Mouse (Mus musculus): ENCODE results near the gene Ppp1r1b. TPM values are rescaled to one million over a fixed set of nuclear protein-coding genes. Genes with fewer than 3 reads are reported as not detected.
"Not testable (repeated sequence)": the region's sequence is repeated elsewhere in the genome, so short reads cannot be mapped to it uniquely, and the experiment has no call there.

The Ppp1r1b gene
- polyA plus RNA-seq, 1 experiment from 2014 or later: 20.2 TPM

DNA sequence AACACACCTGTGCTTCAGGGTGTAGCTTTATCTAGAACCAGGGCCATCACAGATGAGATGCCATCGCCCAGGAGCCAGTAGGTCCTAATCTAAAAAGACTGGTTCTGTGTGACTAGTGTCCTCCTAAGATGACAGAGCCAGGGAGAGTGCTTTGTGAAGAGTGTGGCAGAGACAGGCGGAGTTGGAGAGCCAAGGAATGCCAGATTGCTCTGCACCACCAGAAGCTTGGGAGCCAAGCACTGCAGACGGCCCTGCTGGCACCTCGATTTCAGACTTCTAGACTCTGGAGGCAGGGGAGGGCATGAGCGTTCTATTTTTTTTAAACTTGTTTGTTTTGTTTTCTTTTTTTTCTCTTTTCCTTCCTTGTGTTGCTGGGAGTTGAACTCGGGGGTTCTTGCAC, 21.1 kb downstream of the Ppp1r1b start:
- 86% methylated on average over 6 of the region's 6 CpGs for WGBS
- 0 out of 2 replicates have a peak, but pooled peaks cover 6% of the 10 kb centered on the region for H3K4me1 ChIP-seq
- H3K4me3 ChIP-seq (replicated peaks): no peak overlapping the region
- H3K9ac ChIP-seq: no peak overlapping the region
- no peak overlapping the region for H3K4me2 ChIP-seq
- no peak for ATAC-seq (ENCODE audit: insufficient read depth, low FRiP score, low read depth)
- H3K27me3 ChIP-seq (replicated peaks): no peaks in the 10 kb centered on the region
- 0 out of 2 replicates have a peak, but pooled peaks cover 5% of the 10 kb centered on the region for H3K36me3 ChIP-seq
- no peaks in the 10 kb centered on the region for H3K9me3 ChIP-seq
- no peak overlapping the region for H3K27ac ChIP-seq

DNA sequence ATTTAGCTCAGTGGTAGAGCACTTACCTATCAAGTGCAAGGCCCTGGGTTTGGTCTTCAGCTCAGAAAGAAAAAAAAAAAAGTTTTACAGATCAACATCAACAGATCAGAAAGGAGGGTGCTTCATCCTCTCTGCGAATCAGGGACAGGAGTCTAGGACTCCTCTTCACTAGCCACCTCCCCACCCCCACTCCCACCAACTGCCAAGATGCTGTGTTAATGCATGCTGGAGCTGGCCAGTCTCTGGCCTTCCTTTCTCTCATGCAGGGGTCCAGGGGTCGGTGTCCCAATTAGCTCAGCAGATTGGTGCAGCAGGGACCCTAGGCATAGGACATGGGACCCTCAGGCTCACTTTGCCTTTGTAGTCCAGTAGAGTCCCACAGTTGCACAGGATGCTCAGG, 22.4 kb downstream of the Ppp1r1b start:
- Histone ChIP-seq H3K27me3 (replicated peaks) (no peaks in the 10 kb centered on the region), H3K4me2 (no peak overlapping the region), H3K9me3 (no peaks in the 10 kb centered on the region), H3K27ac (no peak overlapping the region), H3K4me3 (replicated peaks) (no peak overlapping the region), H3K9ac (no peak overlapping the region), H3K4me1 (0 out of 2 replicates have a peak, but pooled peaks cover 6% of the 10 kb centered on the region), H3K36me3 (peaks cover 17% of the 10 kb centered on the region; the same call in 1 of the 2 replicates)
- ATAC-seq (ENCODE audit: insufficient read depth, low FRiP score, low read depth): no peak
- 79% methylated on average over 2 of the region's 2 CpGs for WGBS

DNA sequence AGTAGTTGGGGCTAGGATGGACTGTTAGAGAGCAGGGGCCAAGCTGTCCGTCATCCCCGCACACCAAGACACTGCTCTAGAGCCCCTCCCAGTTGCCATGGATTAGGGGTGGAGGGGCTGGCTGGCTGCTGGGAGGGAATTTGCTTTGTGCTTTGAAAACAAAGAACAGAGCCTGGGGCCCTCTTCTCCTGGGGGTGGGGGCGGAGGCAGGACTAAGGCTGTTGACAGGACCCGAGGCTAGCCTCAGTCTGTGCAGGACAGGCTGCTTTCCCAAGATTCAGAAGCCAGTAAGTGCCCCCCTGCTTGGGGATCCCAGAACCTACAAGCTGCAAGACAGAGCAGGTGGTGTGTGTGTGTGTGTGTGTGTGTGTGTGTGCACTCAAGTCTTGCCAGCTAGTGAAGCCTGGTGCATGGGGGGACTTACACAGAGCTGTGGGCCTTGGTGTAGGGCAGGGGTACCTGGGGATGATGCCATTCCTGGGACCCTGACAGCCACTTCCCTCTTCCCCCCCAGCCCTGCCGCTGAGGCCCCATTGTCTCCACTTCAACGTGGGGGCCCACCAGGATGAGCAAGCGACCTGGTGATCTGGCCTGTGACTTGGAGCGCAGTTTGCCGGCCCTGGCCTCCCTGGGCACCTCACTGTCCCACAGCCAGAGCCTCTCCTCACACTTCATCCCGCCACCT, 23.5 kb downstream of the Ppp1r1b start:
- WGBS: 44% methylated on average over 10 of the region's 10 CpGs
- Histone ChIP-seq H3K4me1 (0 out of 2 replicates have a peak, but pooled peaks cover 6% of the 10 kb centered on the region), H3K27me3 (replicated peaks) (no peaks in the 10 kb centered on the region), H3K9me3 (no peaks in the 10 kb centered on the region), H3K4me2 (peak overlapping the region; percentile 10; the same call in 1 of the 2 replicates), H3K36me3 (peaks cover 24% of the 10 kb centered on the region; the same call in 1 of the 2 replicates), H3K27ac (no peak overlapping the region), H3K4me3 (replicated peaks) (no peak overlapping the region), H3K9ac (no peak overlapping the region)
- ATAC-seq (ENCODE audit: insufficient read depth, low FRiP score, low read depth): peak; percentile 20; the same call in 1 of the 2 replicates

DNA sequence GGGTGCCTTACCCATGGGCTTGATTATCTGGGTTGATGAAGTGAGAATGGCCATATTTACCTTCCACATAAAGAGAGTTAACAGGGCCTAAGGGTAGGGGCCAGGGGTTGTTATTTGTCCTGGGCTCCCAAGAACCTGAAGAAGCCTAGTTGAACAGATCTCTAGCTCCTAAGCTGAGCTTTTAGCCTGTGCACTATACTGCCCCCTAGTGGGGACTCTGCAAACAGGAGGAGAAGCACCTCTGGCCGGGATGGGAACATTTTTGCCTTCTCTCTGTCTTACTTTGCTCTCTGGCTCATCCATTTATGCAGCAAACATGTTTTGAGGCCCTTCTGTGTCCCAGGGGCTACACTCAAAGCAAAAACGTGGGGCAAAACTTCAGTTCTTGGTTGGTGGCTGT, 24.2 kb downstream of the Ppp1r1b start:
- peaks cover 31% of the 10 kb centered on the region; the same call in 1 of the 2 replicates for H3K36me3 ChIP-seq
- ATAC-seq (ENCODE audit: insufficient read depth, low FRiP score, low read depth): no peak
- no peak overlapping the region for H3K4me2 ChIP-seq
- no peaks in the 10 kb centered on the region for H3K27me3 ChIP-seq (replicated peaks)
- H3K9me3 ChIP-seq: no peaks in the 10 kb centered on the region
- WGBS: 9% methylated on average over 2 of the region's 2 CpGs
- H3K4me1 ChIP-seq: 0 out of 2 replicates have a peak, but pooled peaks cover 6% of the 10 kb centered on the region
- H3K9ac ChIP-seq: no peak overlapping the region
- no peak overlapping the region for H3K4me3 ChIP-seq (replicated peaks)
- no peak overlapping the region for H3K27ac ChIP-seq

DNA sequence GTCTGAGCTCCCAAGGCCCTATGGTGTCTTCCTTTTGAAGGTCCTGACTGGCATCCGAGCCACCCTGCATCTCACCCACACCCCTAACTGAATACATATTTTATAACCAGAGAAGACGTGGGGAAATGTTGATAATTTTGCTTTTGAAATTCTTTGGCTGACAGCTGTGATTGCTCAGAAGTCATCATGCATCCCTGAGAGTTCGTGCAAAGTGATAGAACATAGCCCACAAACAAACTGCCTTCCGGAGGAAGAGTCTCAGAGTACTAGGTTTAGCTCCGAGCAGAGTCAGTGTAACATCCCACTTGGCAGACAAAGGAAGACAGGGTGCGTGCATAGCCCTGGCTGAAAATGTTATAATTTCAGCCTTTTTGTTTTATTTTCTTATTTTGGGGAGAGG, 25.0 kb downstream of the Ppp1r1b start:
- 86% methylated on average over 6 of the region's 6 CpGs for WGBS
- Histone ChIP-seq H3K36me3 (peaks cover 35% of the 10 kb centered on the region; the same call in 1 of the 2 replicates), H3K27me3 (replicated peaks) (no peaks in the 10 kb centered on the region), H3K4me1 (0 out of 2 replicates have a peak, but pooled peaks cover 6% of the 10 kb centered on the region), H3K4me2 (no peak overlapping the region), H3K27ac (no peak overlapping the region), H3K9me3 (no peaks in the 10 kb centered on the region), H3K4me3 (replicated peaks) (no peak overlapping the region), H3K9ac (no peak overlapping the region)
- no peak for ATAC-seq (ENCODE audit: insufficient read depth, low FRiP score, low read depth)

DNA sequence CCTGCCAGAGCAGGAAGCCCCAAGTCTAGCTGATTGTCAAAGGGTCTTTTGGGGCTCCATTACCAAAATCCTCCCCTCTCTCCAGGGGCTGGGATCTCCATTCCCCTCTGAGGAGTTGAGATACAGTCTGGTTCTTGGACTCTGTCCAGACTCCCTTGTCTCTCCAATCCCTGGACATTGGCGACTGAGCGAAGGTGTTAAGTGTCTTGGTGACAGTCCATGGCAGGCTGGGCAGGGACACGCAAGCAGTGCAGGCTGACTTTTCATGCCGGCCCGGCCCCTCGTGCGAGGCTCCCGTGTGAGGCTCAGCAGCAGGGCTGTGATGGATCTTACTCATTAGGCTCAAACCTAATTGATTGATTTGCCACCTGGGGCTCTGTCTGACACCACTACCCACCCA, 26.1 kb downstream of the Ppp1r1b start:
- Histone ChIP-seq H3K9me3 (no peaks in the 10 kb centered on the region), H3K9ac (no peak overlapping the region), H3K27ac (no peak overlapping the region), H3K27me3 (replicated peaks) (no peaks in the 10 kb centered on the region), H3K4me3 (replicated peaks) (no peak overlapping the region), H3K4me2 (no peak overlapping the region), H3K4me1 (0 out of 2 replicates have a peak, but pooled peaks cover 6% of the 10 kb centered on the region), H3K36me3 (peaks cover 37% of the 10 kb centered on the region; the same call in 1 of the 2 replicates)
- no peak for ATAC-seq (ENCODE audit: insufficient read depth, low FRiP score, low read depth)
- WGBS: 81% methylated on average over 8 of the region's 8 CpGs

DNA sequence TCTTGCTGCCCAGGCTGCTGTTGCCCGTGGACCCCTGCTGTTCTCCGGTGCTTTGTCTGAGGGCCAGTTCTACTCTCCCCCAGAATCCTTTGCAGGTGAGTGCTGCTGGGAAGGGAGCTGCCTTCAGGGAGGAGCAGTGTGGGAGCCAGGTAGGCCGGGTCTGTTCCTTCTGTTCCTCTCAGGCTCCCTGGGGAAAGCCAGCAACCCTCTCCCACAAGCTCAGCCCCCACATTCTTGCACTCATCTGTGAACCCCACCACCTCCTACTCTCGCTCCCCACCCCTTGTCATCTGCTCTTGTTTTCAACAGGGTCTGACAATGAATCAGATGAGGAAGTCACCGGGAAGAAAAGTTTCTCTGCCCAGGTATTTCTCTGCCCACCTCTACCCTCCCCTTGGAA, 28.6 kb downstream of the Ppp1r1b start:
- Histone ChIP-seq H3K4me1 (0 out of 2 replicates have a peak, but pooled peaks cover 6% of the 10 kb centered on the region), H3K9me3 (no peaks in the 10 kb centered on the region), H3K4me3 (replicated peaks) (no peak overlapping the region), H3K27me3 (replicated peaks) (no peaks in the 10 kb centered on the region), H3K9ac (no peak overlapping the region), H3K27ac (no peak overlapping the region), H3K36me3 (peaks cover 43% of the 10 kb centered on the region; the same call in 1 of the 2 replicates), H3K4me2 (no peak overlapping the region)
- WGBS: 73% methylated on average over 5 of the region's 5 CpGs
- ATAC-seq (ENCODE audit: insufficient read depth, low FRiP score, low read depth): no peak

DNA sequence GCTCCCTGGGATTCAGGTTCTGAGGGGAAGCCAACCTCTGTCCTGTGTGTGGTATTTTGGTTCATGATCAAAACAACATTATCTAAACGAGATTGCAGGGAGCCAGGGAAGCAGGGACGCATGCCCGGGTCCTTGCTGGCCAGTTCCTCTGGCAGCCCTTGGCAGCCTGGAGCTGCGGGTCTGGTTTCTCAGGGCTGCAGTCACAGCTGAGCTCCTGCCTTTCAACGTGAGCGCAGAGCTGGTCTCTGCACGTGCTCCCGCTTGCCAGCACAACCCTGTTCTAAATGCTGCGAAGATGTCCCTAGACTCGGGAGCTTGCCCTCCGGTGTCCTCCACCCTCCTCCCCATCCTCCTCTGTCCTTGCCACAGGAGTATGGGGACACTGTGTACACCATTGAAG, 29.6 kb downstream of the Ppp1r1b start:
- Histone ChIP-seq H3K9ac (no peak overlapping the region), H3K27me3 (replicated peaks) (no peaks in the 10 kb centered on the region), H3K27ac (no peak overlapping the region), H3K9me3 (no peaks in the 10 kb centered on the region), H3K4me1 (no peaks in the 10 kb centered on the region), H3K4me3 (replicated peaks) (no peak overlapping the region), H3K4me2 (no peak overlapping the region), H3K36me3 (peaks cover 43% of the 10 kb centered on the region; the same call in 1 of the 2 replicates)
- ATAC-seq (ENCODE audit: insufficient read depth, low FRiP score, low read depth): no peak
- 85% methylated on average over 11 of the region's 11 CpGs for WGBS

DNA sequence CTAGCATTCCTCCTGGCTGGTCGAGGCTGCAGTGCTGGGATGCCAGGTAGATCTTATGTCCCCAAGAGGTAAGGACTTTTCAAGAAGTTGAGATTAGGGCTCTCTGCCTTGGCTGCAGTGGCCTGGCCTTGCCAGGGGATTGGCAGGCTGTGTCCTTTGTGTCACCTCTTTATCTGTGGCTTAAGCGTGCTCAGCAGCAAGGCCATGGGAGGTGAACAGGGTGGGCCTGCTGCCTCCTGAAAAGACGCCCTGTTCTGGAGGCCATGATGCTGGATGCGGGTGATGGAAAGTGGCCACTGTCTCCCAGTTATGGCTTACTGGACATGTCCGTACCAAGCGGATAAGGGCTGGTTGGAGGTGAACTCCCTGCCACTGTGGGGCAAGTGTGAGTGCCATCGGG, 31.2 kb downstream of the Ppp1r1b start:
- no peak overlapping the region for H3K9ac ChIP-seq
- peaks cover 38% of the 10 kb centered on the region; the same call in 1 of the 2 replicates for H3K36me3 ChIP-seq
- H3K9me3 ChIP-seq: no peaks in the 10 kb centered on the region
- H3K27me3 ChIP-seq (replicated peaks): 0 out of 2 replicates have a peak, but pooled peaks cover 3% of the 10 kb centered on the region
- no peaks in the 10 kb centered on the region for H3K4me1 ChIP-seq
- no peak overlapping the region for H3K27ac ChIP-seq
- no peak for ATAC-seq (ENCODE audit: insufficient read depth, low FRiP score, low read depth)
- 84% methylated on average over 7 of the region's 7 CpGs for WGBS
- H3K4me2 ChIP-seq: no peak overlapping the region
- no peak overlapping the region for H3K4me3 ChIP-seq (replicated peaks)

DNA sequence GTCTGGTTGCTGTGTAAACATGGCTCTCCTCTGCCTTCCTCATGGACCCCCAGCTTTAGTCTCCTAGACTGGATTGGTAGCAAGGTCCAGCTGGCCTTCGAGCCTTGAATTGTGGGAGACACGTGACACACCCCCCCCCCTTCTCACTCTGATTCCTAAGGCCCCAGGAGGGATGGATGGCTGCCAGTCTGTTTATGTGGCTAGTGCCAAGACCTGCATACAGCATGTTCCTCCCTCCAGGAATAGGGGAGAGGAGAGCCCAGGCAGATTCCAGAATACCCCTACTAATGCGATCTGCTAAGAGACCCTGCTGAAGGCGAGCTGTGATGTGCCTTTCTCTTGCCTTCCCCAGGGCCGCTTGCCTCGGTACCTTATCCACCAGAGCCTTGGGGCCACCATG, 31.9 kb downstream of the Ppp1r1b start:
- H3K27me3 ChIP-seq (replicated peaks): peaks cover 10% of the 10 kb centered on the region; the same call in 1 of the 2 replicates
- H3K27ac ChIP-seq: no peak overlapping the region
- ATAC-seq (ENCODE audit: insufficient read depth, low FRiP score, low read depth): no peak
- no peaks in the 10 kb centered on the region for H3K4me1 ChIP-seq
- H3K9ac ChIP-seq: no peak overlapping the region
- H3K36me3 ChIP-seq: peaks cover 30% of the 10 kb centered on the region; the same call in 1 of the 2 replicates
- no peak overlapping the region for H3K4me2 ChIP-seq
- no peak overlapping the region for H3K4me3 ChIP-seq (replicated peaks)
- no peaks in the 10 kb centered on the region for H3K9me3 ChIP-seq
- 86% methylated on average over 6 of the region's 6 CpGs for WGBS

DNA sequence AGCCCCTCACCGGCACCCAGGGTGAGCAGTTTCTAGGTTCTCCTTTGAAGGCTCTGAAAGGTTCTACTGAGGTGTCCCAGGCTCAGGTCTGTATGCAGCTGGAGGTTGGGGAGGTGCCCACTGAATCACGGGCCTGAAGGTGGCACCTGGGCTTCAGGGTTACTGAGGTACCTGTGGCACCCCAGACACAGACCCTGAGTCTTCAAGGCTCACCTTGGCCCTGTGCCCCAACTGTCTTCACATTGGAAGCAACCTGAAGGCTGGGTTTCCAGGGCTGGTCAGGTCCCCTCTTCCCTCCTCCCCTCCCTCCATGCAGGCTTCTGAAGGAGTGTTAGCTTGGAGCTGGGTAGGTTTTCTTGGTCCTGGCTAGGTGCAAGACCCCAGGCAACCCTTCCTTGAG, 33.4 kb downstream of the Ppp1r1b start:
- H3K4me2 ChIP-seq: no peak overlapping the region
- no peak for ATAC-seq (ENCODE audit: insufficient read depth, low FRiP score, low read depth)
- no peak overlapping the region for H3K4me3 ChIP-seq (replicated peaks)
- no peaks in the 10 kb centered on the region for H3K4me1 ChIP-seq
- H3K36me3 ChIP-seq: peaks cover 19% of the 10 kb centered on the region; the same call in 1 of the 2 replicates
- peaks cover 23% of the 10 kb centered on the region for H3K27me3 ChIP-seq (replicated peaks)
- H3K9me3 ChIP-seq: no peaks in the 10 kb centered on the region
- 88% methylated on average over 2 of the region's 2 CpGs for WGBS
- no peak overlapping the region for H3K27ac ChIP-seq
- no peak overlapping the region for H3K9ac ChIP-seq

DNA sequence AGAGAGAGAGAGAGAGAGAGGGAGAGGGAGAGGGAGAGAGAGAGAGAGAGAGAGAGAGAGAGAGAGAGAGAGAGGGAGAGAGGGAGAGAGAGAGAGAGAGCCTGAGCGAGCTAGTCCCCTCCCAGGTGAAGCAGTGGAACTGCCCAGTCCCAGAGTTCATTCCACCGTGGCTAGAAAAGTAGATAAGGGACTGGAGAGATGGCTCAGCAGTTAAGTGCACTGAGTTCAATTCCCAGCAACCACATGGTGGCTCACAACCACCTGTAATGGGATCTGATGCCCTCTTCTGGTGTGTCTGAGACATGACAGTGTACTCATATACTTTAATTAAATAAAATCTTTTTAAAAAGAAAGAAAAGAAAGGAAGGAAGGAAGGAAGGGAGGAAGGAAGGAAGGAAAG, 34.2 kb downstream of the Ppp1r1b start:
- H3K27ac ChIP-seq; ATAC-seq (ENCODE audit: insufficient read depth, low FRiP score, low read depth); H3K4me1 ChIP-seq; H3K9ac ChIP-seq; H3K9me3 ChIP-seq; H3K4me2 ChIP-seq; H3K4me3 ChIP-seq (replicated peaks): not testable (repeated sequence)
- peaks cover 12% of the 10 kb centered on the region; the same call in 1 of the 2 replicates for H3K36me3 ChIP-seq
- peaks cover 29% of the 10 kb centered on the region for H3K27me3 ChIP-seq (replicated peaks)
- 26% methylated on average over 2 of the region's 2 CpGs for WGBS
